Mouse (Mus musculus) embryonic fibroblast, embryonic 13.5 days (primary cell): Measurements from ENCODE around the gene D17H6S53E.
A peak's percentile ranks its signal among the peaks of the same experiment; 100 is the strongest.

ENCODE experiments used
- CTCF ChIP-seq: IDR thresholded peaks from 2 replicates; pipeline ENCODE4 v1.5.1; 2011; ENCODE audit warnings: mild to moderate bottlenecking, control low read depth, low read length, moderate library complexity, borderline replicate concordance; ENCODE audit not compliant: insufficient read depth
- POLR2A ChIP-seq: IDR thresholded peaks from 2 replicates; pipeline ENCODE4 v1.6.1; 2011; ENCODE audit warnings: low read depth, mild to moderate bottlenecking, control low read depth, low read length, moderate library complexity

DNA sequence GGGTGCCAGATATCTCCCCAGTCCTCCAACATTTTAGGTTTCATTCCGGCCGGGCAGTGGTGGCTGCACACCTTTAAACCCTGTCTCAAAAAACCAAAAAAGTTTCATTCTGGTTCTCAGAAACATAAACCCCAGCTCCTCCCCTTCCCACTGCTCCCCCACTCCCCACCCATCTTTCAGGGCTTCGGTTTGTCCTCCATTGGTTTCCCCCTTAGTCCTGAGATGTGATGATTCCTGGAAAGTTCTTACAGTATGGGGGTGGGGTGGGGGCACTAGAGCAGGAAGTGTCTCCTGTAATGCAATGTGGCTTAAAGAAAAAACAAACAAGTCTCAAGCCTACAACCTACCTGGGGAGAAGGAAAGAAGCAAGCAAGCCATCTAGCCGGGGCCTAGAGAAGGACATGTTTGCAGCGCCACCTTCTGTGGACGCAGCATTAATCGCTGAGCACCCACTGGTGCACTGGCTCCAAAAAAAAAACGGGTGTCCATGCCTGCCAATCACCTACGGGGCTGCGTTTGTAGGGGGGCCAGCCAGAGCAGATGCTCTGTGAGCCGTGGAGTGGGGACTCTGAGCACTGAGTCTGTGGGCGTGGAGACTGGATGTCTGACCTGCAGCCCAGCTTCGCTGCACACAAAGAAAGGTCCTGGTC, 20.3 kb upstream of the D17H6S53E start:
- TF ChIP-seq CTCF = peak; percentile 64; the same call in 1 of the 2 replicates
- no peak for TF ChIP-seq POLR2A
